Mouse (Mus musculus) liver, postnatal 0 days (tissue): ENCODE measurements around the gene Cyp46a1. TPM values are rescaled to one million over a fixed set of nuclear protein-coding genes. Genes with fewer than 3 reads are reported as not detected.

Experiments used
- ATAC-seq: fragments of 200-750 bp; cut with Nextera tagmentation; 2 replicates; pipeline ENCODE4 v1.8.0; 2017; ENCODE audit warnings: mild to moderate bottlenecking, moderate library complexity
- DNase-seq: peaks from one replicate; pipeline ENCODE4 v3.0.0-alpha.2; 2016
- H3K27ac ChIP-seq: fragments of 300-500 bp; sonication (generic); 2 replicates; pipeline ENCODE4 v1.5.1; 2014; ENCODE audit warnings: antibody characterized with exemption, moderate library complexity, mild to moderate bottlenecking, low read depth
- H3K27me3 ChIP-seq: fragments of 300-500 bp; sonication (generic); 2 replicates; pipeline ENCODE4 v1.6.1; 2014; ENCODE audit warnings: low read length, control low read depth, mixed read lengths; ENCODE audit not compliant: insufficient read depth
- H3K36me3 ChIP-seq: fragments of 300-500 bp; sonication (generic); replicated peaks from 2 replicates; pipeline ENCODE4 v1.6.1; 2014; ENCODE audit warnings: mild to moderate bottlenecking, control low read depth, low read length, moderate library complexity, mixed read lengths; ENCODE audit not compliant: insufficient read depth
- H3K4me1 ChIP-seq: fragments of 300-500 bp; sonication (generic); 2 replicates; pipeline ENCODE4 v1.6.1; 2014; ENCODE audit warnings: antibody characterized with exemption, mild to moderate bottlenecking, control low read depth; ENCODE audit not compliant: insufficient read depth
- H3K4me2 ChIP-seq: fragments of 300-500 bp; sonication (generic); 2 replicates; pipeline ENCODE4 v1.6.1; 2014; ENCODE audit warnings: low read depth, mild to moderate bottlenecking, low read length, moderate library complexity, mixed read lengths
- H3K4me3 ChIP-seq: fragments of 300-500 bp; sonication (generic); 2 replicates; pipeline ENCODE4 v1.5.1; 2014; ENCODE audit warnings: low read depth, low read length
- H3K9ac ChIP-seq: fragments of 300-500 bp; sonication (generic); replicated peaks from 2 replicates; pipeline ENCODE4 v1.6.1; 2014; ENCODE audit warnings: mild to moderate bottlenecking, moderate library complexity
- H3K9me3 ChIP-seq: fragments of 300-500 bp; sonication (generic); 2 replicates; pipeline ENCODE4 v1.6.1; 2016; ENCODE audit warnings: mild to moderate bottlenecking, control low read depth, low read length, mixed read lengths
- CTCF ChIP-seq: sonication (generic); IDR thresholded peaks from 2 replicates; pipeline ENCODE4 v1.5.1; 2016; ENCODE audit warnings: antibody characterized with exemption, low read depth
- EP300 ChIP-seq: IDR thresholded peaks from 2 replicates; pipeline ENCODE4 v1.6.1; 2016; ENCODE audit warnings: antibody characterized with exemption, low read depth, mild to moderate bottlenecking
- WGBS: fragments of 180-500 bp; shearing (Covaris S2); extraction: QIAGEN DNeasy Blood & Tissue Kit; methylation state at CpG from one replicate; pipeline ENCODE4 v1.1.7; 2014; ENCODE audit not compliant: insufficient replicate concordance; 5-methylcytosine and 5-hydroxymethylcytosine counted together
- polyA plus RNA-seq: library from polyadenylated mRNA; unstranded; fragments of >200 nt; fragmentation: Nextera tagmentation; extraction: Ambion mirVana; gene quantifications from 2 replicates; pipeline ENCODE4 v1.2.1, GENCODE M21; 2015

The Cyp46a1 gene
- polyA plus RNA-seq, 1 experiment from 2014 or later: 0.23 TPM

DNA sequence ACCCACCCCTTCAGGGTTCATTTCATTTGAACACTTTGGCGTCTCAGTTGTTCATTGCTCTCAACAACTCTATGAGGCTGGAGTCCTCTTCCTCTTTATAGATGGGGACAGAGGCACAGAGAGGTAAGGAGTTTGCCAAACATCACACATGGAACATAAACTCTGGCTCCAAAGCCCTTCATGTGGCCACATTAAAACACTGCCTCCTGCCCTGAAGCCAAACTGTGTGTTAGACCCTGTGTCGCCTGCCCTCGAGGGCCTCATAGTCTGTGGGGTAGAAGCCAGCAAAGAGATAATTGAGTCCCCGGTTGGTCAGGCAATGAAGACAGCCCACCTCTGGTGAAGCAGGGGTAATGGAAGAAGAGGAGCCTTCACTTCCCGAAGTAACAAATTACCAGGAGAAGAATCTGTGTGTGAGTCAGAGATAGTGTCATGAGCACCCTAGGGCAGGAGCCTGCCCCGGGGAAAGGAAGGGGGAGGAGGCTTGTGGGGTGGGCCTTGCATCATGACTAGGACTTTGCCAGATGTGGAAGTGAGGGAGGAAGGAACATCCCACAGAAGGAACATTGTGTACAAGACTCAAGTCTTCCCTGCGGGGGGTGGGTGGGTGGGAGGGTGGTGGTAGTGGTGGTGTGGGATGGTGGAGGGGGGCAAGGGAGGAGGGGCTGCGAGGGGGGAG lies 24.9 kb upstream of the Cyp46a1 start:
- no peak overlapping the region for H3K4me3 ChIP-seq
- no peak overlapping the region for H3K4me2 ChIP-seq
- DNase-seq (peak; percentile 37), ATAC-seq (peak; percentile 53)
- peaks cover 30% of the 10 kb centered on the region for H3K27me3 ChIP-seq
- H3K27ac ChIP-seq: no peak overlapping the region
- H3K9me3 ChIP-seq: no peaks in the 10 kb centered on the region
- no peak for TF ChIP-seq EP300
- no peak for TF ChIP-seq CTCF
- 24% methylated on average over 8 of the region's 8 CpGs for WGBS
- H3K36me3 ChIP-seq: no peaks in the 10 kb centered on the region
- peaks cover 8% of the 10 kb centered on the region for H3K4me1 ChIP-seq
- H3K9ac ChIP-seq: no peak overlapping the region

DNA sequence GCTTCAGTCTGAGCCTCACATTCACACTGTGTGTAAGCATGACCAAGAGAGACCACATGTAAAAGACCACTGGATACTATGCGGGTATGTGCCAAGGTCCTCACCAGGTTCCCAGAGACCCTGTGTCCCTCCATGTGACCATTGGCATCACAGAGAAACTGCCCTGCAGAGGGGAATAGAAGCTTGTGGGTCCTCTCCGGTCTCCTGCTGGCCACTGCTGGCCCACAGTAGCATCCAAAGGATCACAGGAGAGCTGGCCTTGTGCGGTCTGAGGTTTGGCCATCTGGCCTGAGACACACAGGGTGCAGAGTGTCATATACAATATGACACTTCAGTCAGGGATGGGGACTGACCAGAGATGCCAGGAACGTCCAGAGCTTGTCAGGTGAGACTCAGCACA lies 24.1 kb upstream of the Cyp46a1 start:
- TF ChIP-seq EP300 (no peak), CTCF (no peak)
- H3K9me3 ChIP-seq: no peaks in the 10 kb centered on the region
- no peak overlapping the region for H3K27ac ChIP-seq
- 75% methylated on average over 4 of the region's 4 CpGs for WGBS
- peaks cover 22% of the 10 kb centered on the region for H3K27me3 ChIP-seq
- DNase-seq (no peak), ATAC-seq (no peak)
- no peak overlapping the region for H3K4me3 ChIP-seq
- H3K4me2 ChIP-seq: no peak overlapping the region
- H3K4me1 ChIP-seq: peaks cover 8% of the 10 kb centered on the region
- no peak overlapping the region for H3K9ac ChIP-seq
- no peaks in the 10 kb centered on the region for H3K36me3 ChIP-seq

DNA sequence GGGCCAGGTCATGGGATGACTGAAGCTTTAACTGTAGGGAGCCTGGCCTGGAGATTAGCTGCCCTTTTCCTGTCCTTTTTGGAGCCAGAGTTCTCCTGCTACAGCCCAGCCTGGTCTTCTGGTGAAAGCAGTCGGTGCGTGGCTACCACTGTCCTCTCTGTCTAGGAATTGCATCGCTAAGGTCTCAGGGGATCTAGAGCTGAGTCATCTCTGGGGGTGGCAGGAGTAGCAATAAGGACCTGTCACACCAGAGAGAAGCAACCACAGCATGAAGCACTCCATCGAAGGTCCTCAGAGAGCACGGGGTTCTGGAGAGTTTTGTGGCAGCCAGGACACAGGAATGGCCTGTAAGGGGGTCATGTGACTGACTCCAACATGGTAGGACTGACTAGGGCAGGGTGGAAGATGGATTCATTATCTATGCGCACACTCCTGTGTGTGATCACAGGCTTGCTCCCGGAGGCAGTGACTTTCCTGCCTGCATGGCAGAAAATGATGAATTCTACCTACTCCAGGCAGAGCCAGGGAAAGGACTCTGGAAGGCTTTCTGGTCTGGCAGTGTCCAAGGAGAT lies 23.6 kb upstream of the Cyp46a1 start:
- no peak overlapping the region for H3K4me3 ChIP-seq
- H3K27me3 ChIP-seq: peaks cover 17% of the 10 kb centered on the region
- H3K27ac ChIP-seq: no peak overlapping the region
- no peaks in the 10 kb centered on the region for H3K9me3 ChIP-seq
- WGBS: 57% methylated on average over 7 of the region's 7 CpGs
- DNase-seq: no peak
- no peaks in the 10 kb centered on the region for H3K36me3 ChIP-seq
- ATAC-seq: no peak
- TF ChIP-seq EP300 (no peak), CTCF (no peak)
- peaks cover 8% of the 10 kb centered on the region for H3K4me1 ChIP-seq
- H3K9ac ChIP-seq: no peak overlapping the region
- H3K4me2 ChIP-seq: no peak overlapping the region

DNA sequence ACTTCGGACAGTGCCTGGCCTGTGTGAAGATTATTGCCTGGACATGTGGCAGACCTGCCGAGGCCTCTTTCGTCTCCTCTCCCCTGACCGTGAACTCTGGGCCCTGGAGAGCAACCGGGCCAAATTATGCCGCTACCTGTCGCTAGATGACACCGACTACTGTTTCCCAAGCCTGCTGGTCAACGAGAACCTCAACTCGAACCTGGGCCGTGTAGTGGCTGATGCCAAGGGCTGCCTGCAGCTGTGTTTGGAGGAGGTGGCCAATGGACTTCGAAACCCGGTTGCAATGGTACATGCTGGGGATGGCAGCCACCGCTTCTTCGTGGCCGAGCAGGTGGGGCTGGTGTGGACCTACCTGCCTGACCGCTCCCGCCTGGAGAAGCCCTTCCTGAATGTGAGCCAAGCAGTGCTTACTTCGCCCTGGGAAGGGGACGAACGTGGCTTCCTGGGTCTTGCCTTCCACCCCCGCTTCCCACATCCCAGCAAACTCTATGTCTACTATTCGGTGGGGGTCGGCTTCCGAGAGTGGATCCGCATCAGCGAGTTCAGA lies 22.4 kb upstream of the Cyp46a1 start:
- Histone ChIP-seq H3K36me3 (no peaks in the 10 kb centered on the region), H3K4me1 (peaks cover 6% of the 10 kb centered on the region), H3K9ac (no peak overlapping the region), H3K9me3 (no peaks in the 10 kb centered on the region), H3K27ac (no peak overlapping the region), H3K4me3 (no peak overlapping the region), H3K4me2 (no peak overlapping the region), H3K27me3 (peaks cover 18% of the 10 kb centered on the region)
- DNase-seq (no peak), ATAC-seq (no peak)
- TF ChIP-seq EP300 (no peak), CTCF (no peak)
- 85% methylated on average over 25 of the region's 27 CpGs for WGBS

DNA sequence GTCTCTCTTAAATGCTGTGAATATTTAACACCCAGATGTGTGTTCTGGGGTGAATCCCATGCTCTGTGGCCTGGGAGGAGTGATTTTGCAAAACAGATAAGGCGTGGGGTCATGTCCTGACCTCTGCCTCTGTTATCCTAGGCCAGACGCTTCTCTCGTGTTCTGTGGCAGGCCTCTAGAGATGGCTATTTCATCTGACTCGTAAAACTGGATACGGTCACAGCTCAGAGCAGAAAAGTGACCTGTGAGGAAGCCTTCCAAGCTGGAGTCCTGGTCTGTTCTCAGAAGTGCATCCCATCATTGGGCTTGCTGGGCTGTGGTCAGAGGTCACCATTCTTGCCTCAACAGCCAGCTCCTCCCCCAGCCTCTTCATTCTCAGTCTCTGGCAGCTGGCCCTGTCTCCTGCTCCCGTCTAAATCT lies 21.7 kb upstream of the Cyp46a1 start:
- TF ChIP-seq CTCF: no peak
- no peak for TF ChIP-seq EP300
- WGBS: 44% methylated on average over 6 of the region's 6 CpGs
- Histone ChIP-seq H3K27me3 (peaks cover 19% of the 10 kb centered on the region), H3K9me3 (no peaks in the 10 kb centered on the region), H3K9ac (no peak overlapping the region), H3K27ac (no peak overlapping the region), H3K4me1 (peaks cover 6% of the 10 kb centered on the region), H3K36me3 (no peaks in the 10 kb centered on the region), H3K4me3 (no peak overlapping the region), H3K4me2 (no peak overlapping the region)
- ATAC-seq (peak; percentile 66), DNase-seq (no peak)

DNA sequence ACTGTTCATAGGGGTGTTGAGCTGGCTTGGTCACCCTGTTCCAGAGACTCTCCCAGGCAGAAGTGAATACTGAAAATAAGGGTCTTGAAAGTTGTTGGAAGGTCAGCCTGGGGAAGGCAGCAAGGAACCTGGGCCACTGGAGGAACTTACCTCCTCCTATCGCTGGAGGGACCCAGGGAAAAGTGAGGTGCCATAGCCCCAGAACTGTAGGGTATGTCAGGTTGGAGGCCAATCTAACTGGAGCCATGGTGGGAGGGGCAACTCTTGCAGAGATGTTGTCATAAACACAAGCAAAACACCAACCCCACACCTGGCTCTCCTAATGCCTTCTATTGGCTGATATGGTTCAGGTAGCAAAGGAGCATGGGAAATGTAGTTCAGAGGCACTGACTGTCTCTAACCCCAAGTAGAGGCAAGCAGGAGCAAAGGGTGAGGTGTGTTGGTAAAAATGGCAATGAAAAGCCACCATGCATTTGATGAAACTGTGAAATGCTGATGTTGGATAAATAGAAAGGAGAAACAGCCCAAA lies 20.9 kb upstream of the Cyp46a1 start:
- DNase-seq: no peak
- TF ChIP-seq CTCF (no peak), EP300 (no peak)
- H3K36me3 ChIP-seq: no peaks in the 10 kb centered on the region
- peaks cover 6% of the 10 kb centered on the region for H3K4me1 ChIP-seq
- 75% methylated on average over 1 of the region's 1 CpGs for WGBS
- no peak overlapping the region for H3K9ac ChIP-seq
- no peak overlapping the region for H3K4me2 ChIP-seq
- no peak overlapping the region for H3K4me3 ChIP-seq
- H3K27me3 ChIP-seq: peaks cover 27% of the 10 kb centered on the region
- H3K9me3 ChIP-seq: no peaks in the 10 kb centered on the region
- H3K27ac ChIP-seq: no peak overlapping the region
- no peak for ATAC-seq
